Mouse (Mus musculus) bone marrow, adult 2 months (tissue): ENCODE measurements around the gene Fkbp8.

Experiments
- CTCF ChIP-seq: fragments of 200-500 bp; IDR thresholded peaks from 2 replicates; pipeline ENCODE4 v1.5.1; 2011; ENCODE audit warnings: low read length, control low read depth; ENCODE audit not compliant: control insufficient read depth, insufficient read depth
- POLR2A ChIP-seq: fragments of 200-500 bp; IDR thresholded peaks from 2 replicates; pipeline ENCODE4 v1.6.1; 2011; ENCODE audit warnings: low read depth, mild to moderate bottlenecking, control low read depth, low read length, borderline replicate concordance; ENCODE audit not compliant: control insufficient read depth

DNA sequence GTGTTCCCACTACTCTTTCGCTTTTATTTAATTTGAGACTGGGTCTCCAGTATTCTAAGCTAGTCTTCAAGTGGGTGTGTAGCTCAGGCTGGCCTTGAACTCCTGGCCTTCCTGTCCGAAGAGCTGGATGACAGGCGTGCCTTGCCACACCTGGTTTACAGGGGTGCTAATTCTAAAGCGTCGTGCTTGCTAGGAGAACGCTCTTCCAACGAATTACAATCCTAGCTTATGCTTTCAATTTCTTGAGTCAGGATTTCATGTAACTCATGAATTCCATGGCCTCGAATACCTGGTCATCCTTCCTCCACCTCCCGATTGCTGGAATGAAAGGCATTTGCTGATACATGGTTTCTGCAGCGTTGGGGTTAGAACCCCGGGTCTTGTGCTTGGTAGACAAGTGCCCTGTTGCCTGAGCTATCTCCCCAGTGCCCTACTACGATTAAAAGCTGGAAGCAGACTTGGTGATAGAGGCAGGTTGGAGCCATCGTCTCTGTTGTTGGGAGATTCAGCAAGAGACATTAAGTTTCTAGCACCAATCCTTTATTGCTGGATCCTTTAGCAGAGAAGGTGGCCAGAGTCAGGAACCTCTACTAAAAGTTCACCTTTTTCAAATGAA lies 766 bp downstream of the Fkbp8 start:
- TF ChIP-seq POLR2A = no peak
- no peak for TF ChIP-seq CTCF
